In the genomic region with DNA sequence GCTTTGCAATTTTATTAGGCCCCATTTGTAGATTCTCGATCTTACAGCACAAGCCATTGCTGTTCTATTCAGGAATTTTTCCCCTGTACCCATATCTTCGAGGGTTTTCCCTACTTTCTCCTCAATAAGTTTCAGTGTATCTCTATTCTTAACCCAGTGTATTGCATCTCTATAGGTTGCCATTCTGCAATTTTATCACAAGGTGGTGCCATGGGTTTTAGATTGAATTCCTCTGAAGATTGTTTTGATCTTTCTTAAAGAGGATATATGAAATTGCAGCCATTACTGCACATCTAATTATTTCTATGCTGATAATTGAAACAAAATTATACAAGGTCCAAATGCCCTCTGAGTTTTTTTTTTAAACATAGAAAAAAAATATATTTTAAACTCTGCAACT, we compare ENCODE assay signal across 21 mouse cellular contexts. TPM values are rescaled to one million over a fixed set of nuclear protein-coding genes. Genes with fewer than 3 reads are reported as not detected.
DNase-seq lines count a peak whose midpoint lies in the region; ATAC-seq and TF ChIP-seq lines count a peak whose summit lies in the region.
"Not testable (repeated sequence)": the region's sequence is repeated elsewhere in the genome, so short reads cannot be mapped to it uniquely, and the experiment has no call there.
"Had no signal": no experiment of that assay in that cellular context is flagged by ENCODE, and none has a peak within 500 bp of the region (broad histone marks: within the 10 kb centered on the region; RNA-seq: fewer than 3 reads in every experiment).

No protein-coding gene starts in this region.

- not testable (repeated sequence) for H3K9ac ChIP-seq in kidney, postnatal 0 days (ENCODE audit: low read depth, low read length); liver, postnatal 0 days (replicated peaks)

- not testable (repeated sequence) for H3K4me2 ChIP-seq in kidney, postnatal 0 days (ENCODE audit: low read length); liver, postnatal 0 days (ENCODE audit: low read depth, low read length)

- not testable (repeated sequence) for H3K36me3 ChIP-seq in kidney, postnatal 0 days (ENCODE audit: insufficient read depth, low read length); liver, postnatal 0 days (replicated peaks; ENCODE audit: insufficient read depth, low read length); thymus, adult 2 months (ENCODE audit: control insufficient read depth, insufficient read depth, low read length)

- WGBS in kidney, postnatal 0 days = 88% methylated on average over 2 of the region's 2 CpGs
- 54% methylated on average over 2 of the region's 2 CpGs for WGBS in liver, postnatal 0 days (ENCODE audit: insufficient replicate concordance)
- WGBS in thymus, adult 2 months = 71% methylated on average over 2 of the region's 2 CpGs

- H3K4me3 ChIP-seq in kidney, postnatal 0 days (replicated peaks; ENCODE audit: low read depth, low read length); liver, postnatal 0 days (ENCODE audit: low read depth, low read length); thymus, adult 2 months (ENCODE audit: control insufficient read depth, insufficient read depth, low read length): not testable (repeated sequence)

- not testable (repeated sequence) for H3K9me3 ChIP-seq in kidney, postnatal 0 days (replicated peaks; ENCODE audit: low read length); liver, postnatal 0 days (ENCODE audit: low read length)

- peak; percentile 63 for DNase-seq in CD4-positive, CD25-positive, alpha-beta regulatory T cell, adult 2 months (ENCODE audit: low read depth, low spot score)
- DNase-seq in brain, adult 2 months (ENCODE audit: low read depth, low spot score) = peak; percentile 8
- peak; percentile 16 for DNase-seq in heart, adult 11 months
- DNase-seq in kidney, postnatal 0 days (ENCODE audit: low spot score); liver, postnatal 0 days: not testable (repeated sequence)
- peak; percentile 16 for DNase-seq in thymus, adult 2 months

- not testable (repeated sequence) for H3K4me1 ChIP-seq in kidney, postnatal 0 days (replicated peaks; ENCODE audit: insufficient read depth, low read length); liver, postnatal 0 days (ENCODE audit: insufficient read depth); thymus, adult 2 months (replicated peaks; ENCODE audit: control insufficient read depth, insufficient read depth, low read length)

- ATAC-seq in kidney, postnatal 0 days (replicated peaks; ENCODE audit: low FRiP score, low read depth); liver, postnatal 0 days: not testable (repeated sequence)
- 0 out of 2 replicates have a peak, but pooled peaks have one; percentile 52 for ATAC-seq in monocyte, adult 5-6 weeks (replicated peaks; ENCODE audit: insufficient number of reproducible peaks, low FRiP score, low TSS enrichment, poor library complexity, severe bottlenecking)

- not testable (repeated sequence) for H3K27ac ChIP-seq in kidney, postnatal 0 days; liver, postnatal 0 days (ENCODE audit: low read depth); thymus, adult 2 months (ENCODE audit: control insufficient read depth, insufficient read depth, low read length)

- H3K27me3 ChIP-seq in kidney, postnatal 0 days (ENCODE audit: insufficient read depth, low read length); liver, postnatal 0 days (ENCODE audit: insufficient read depth, low read length); thymus, adult 2 months (ENCODE audit: control insufficient read depth, insufficient read depth, low read length): not testable (repeated sequence)

- peak; percentile 24; the same call in 1 of the 2 replicates for TF ChIP-seq CTCF in kidney, postnatal 0 days (IDR thresholded peaks at IDR 0.05; ENCODE audit: low read depth)
- TF ChIP-seq CTCF in liver, postnatal 0 days (IDR thresholded peaks at IDR 0.05; ENCODE audit: low read depth) = peak; percentile 47
- not testable (repeated sequence) for TF ChIP-seq CTCF in thymus, adult 2 months (IDR thresholded peaks at IDR 0.05; ENCODE audit: borderline replicate concordance, control insufficient read depth, extremely low read depth, insufficient read depth, low read length, poor library complexity)

- not testable (repeated sequence) for TF ChIP-seq EP300 in liver, postnatal 0 days (IDR thresholded peaks at IDR 0.05; ENCODE audit: low read depth)

- not testable (repeated sequence) for TF ChIP-seq POLR2A in thymus, adult 2 months (IDR thresholded peaks at IDR 0.05; ENCODE audit: control insufficient read depth, extremely low read depth, insufficient read depth, low read length, poor library complexity)

RNA-seq across cellular contexts. Expression of a gene that starts 9.4 kb away (rescaled TPM):
- 2.8 and 3.8 TPM in 2 replicates for polyA plus RNA-seq in kidney, postnatal 0 days (2015; fragmentation: Nextera tagmentation; extraction: Ambion mirVana)
- polyA plus RNA-seq in liver, postnatal 0 days (2015; fragmentation: Nextera tagmentation; extraction: Ambion mirVana) = 17.2 and 17.9 TPM in 2 replicates
- 279 to 329 TPM (median 318 TPM) in 3 replicates for total RNA-seq in monocyte, adult 5-6 weeks (2017)
- 41.9 and 63.2 TPM in 2 replicates for polyA plus RNA-seq in thymus, adult 2 months (2012; rRNA removed)
- polyA plus RNA-seq: C2C12 had no signal

RNA-seq across cellular contexts. Expression of a gene that starts 19.6 kb away (rescaled TPM):
- polyA plus RNA-seq in kidney, postnatal 0 days (2015; fragmentation: Nextera tagmentation; extraction: Ambion mirVana) = not detected in 2 replicates
- polyA plus RNA-seq in liver, postnatal 0 days (2015; fragmentation: Nextera tagmentation; extraction: Ambion mirVana) = 5.7 and 6.1 TPM in 2 replicates
- total RNA-seq in monocyte, adult 5-6 weeks (2017) = 37.7 to 95.2 TPM (median 47.4 TPM) in 3 replicates
- polyA plus RNA-seq in thymus, adult 2 months (2012; rRNA removed) = 4.5 and 6.0 TPM in 2 replicates
- total RNA-seq: gastrocnemius, adult 18-20 months; gastrocnemius, postnatal 25 days; heart, postnatal 4 days; layer of hippocampus, postnatal 36 days had no signal
- polyA plus RNA-seq: C2C12; embryonic facial prominence, embryonic 12.5 days; forebrain, embryonic 14.5 days; heart, embryonic 12.5 days; hindbrain, embryonic 13.5 days; intestine, embryonic 14.5 days; kidney, embryonic 16.5 days; limb, embryonic 11.5 days; midbrain, embryonic 13.5 days; neural tube, embryonic 11.5 days had no signal
